Mouse (Mus musculus) C3H10T1/2 (cell line): ENCODE data around the gene A4gnt. TPM values are rescaled to one million over a fixed set of nuclear protein-coding genes. Genes with fewer than 3 reads are reported as not detected.

Experiments
- polyA plus RNA-seq, 2 experiments: library from polyadenylated mRNA; unstranded; fragments of >200 nt; fragmentation: generic; extraction: Trizol; gene quantifications; one replicate each; pipeline ENCODE4 v1.2.1; 2012; ENCODE audit warnings: missing spikeins in 2 of 2

The A4gnt gene
- not detected for polyA plus RNA-seq

GRCm38 (mm10) chr9:99612202-99612601 is at the start of gene A4gnt:
Gene A4gnt (plus strand): TSS chr9:99612502.

GRCm38 (mm10) chr9:99568347-99569070 is 43.8 kb upstream of the A4gnt start, which contains the start of gene Armc8:
Gene Armc8 (minus strand): TSS chr9:99568899.

GRCm38 (mm10) chr9:99575677-99576480 is 36.4 kb upstream of the A4gnt start, which contains the start of gene Dbr1:
Gene Dbr1 (plus strand): TSS chr9:99575799.

GRCm38 (mm10) chr9:99629281-99630011 is 17.1 kb downstream of the A4gnt start, which contains the start of gene Dzip1l:
Gene Dzip1l (plus strand): TSS chr9:99629496.

Other genes starting within 250 kb of the A4gnt start
- 10 to 100 TPM; 24.2 to 41.8 TPM for gene Mras, start 175.1 kb upstream of the A4gnt start, polyA plus RNA-seq
- gene Nme9, start 161.0 kb upstream of the A4gnt start, polyA plus RNA-seq: not detected
- gene Armc8, start 43.6 kb upstream of the A4gnt start, polyA plus RNA-seq: 1 to 10 TPM in 1 of 2 experiments, under 1 TPM in 1; 0.54 to 4.5 TPM
- gene Dbr1, start 36.7 kb upstream of the A4gnt start, polyA plus RNA-seq: 1 to 10 TPM; 1.8 to 6.8 TPM
- gene Dzip1l, start 17.0 kb downstream of the A4gnt start, polyA plus RNA-seq: 1 to 10 TPM; 2.9 to 8.0 TPM
- under 1 TPM in 1 of 2 experiments, not detected in 1; 0.01 TPM for gene Cldn18, start 104.8 kb downstream of the A4gnt start, polyA plus RNA-seq